ENCODE assay signal across 8 mouse cellular contexts in the genomic region with DNA sequence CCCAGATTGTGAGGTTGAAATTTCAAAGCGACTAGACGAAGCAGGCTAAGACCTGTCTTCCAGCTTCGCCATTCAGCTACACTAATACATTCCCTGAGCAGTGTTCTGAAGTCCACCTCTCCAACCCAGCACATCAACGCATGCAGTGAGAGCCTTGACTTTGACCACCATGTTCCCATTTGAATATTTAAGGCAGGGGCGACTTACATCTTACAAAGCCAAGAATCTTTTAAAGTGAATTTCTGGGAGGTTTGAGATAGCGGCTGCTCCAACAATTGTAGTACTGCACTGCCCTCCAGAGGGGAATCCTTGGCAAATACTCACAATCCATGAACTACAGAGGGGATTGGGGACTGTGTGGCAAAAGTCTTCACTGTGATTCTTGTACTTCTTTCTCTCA.
A peak's percentile ranks its signal among the peaks of the same experiment; 100 is the strongest.
DNase-seq lines count a peak whose midpoint lies in the region; ATAC-seq and TF ChIP-seq lines count a peak whose summit lies in the region.

No protein-coding gene starts in this region.

- WGBS in liver, embryonic 14.5 days (ENCODE audit: insufficient replicate concordance), result 35% methylated on average over 6 of the region's 6 CpGs
- WGBS in liver, embryonic 11.5 days, result 40% methylated on average over 6 of the region's 6 CpGs
- 35% methylated on average over 6 of the region's 6 CpGs for WGBS in cerebellum, adult 2 months
- WGBS in kidney, embryonic 14.5 days, result 39% methylated on average over 6 of the region's 6 CpGs
- WGBS in limb, embryonic 12.5 days, result 25% methylated on average over 6 of the region's 6 CpGs

- H3K4me2 ChIP-seq in liver, embryonic 14.5 days (ENCODE audit: low read depth), result no peak overlapping the region
- no peak overlapping the region for H3K4me2 ChIP-seq in liver, embryonic 11.5 days
- H3K4me2 ChIP-seq in kidney, embryonic 14.5 days (replicated peaks; ENCODE audit: low read depth, low read length), result no peak overlapping the region
- H3K4me2 ChIP-seq in limb, embryonic 12.5 days, result peak overlapping the region; percentile 35

- TF ChIP-seq POLR2A in cerebellum, adult 2 months (IDR thresholded peaks at IDR 0.05; ENCODE audit: borderline replicate concordance, insufficient read depth, low read length), result no peak

- no peaks in the 10 kb centered on the region for H3K9me3 ChIP-seq in liver, embryonic 14.5 days (ENCODE audit: control insufficient read depth, low read length)
- no peaks in the 10 kb centered on the region for H3K9me3 ChIP-seq in liver, embryonic 11.5 days (ENCODE audit: control insufficient read depth, low read length)
- H3K9me3 ChIP-seq in kidney, embryonic 14.5 days (ENCODE audit: control insufficient read depth, low read length), result no peaks in the 10 kb centered on the region
- no peaks in the 10 kb centered on the region for H3K9me3 ChIP-seq in limb, embryonic 12.5 days

- ATAC-seq in liver, embryonic 14.5 days (ENCODE audit: insufficient read depth), result no peak
- ATAC-seq in liver, embryonic 11.5 days (replicated peaks; ENCODE audit: low FRiP score), result no peak
- peak; percentile 57; the same call in 1 of the 2 replicates for ATAC-seq in kidney, embryonic 14.5 days (ENCODE audit: low FRiP score, low TSS enrichment)
- ATAC-seq in limb, embryonic 12.5 days (ENCODE audit: insufficient number of reproducible peaks, insufficient read depth, low FRiP score, low TSS enrichment, low read depth), result 0 out of 2 replicates have a peak, but pooled peaks have one; percentile 43

- H3K9ac ChIP-seq in liver, embryonic 14.5 days (replicated peaks), result no peak overlapping the region
- no peak overlapping the region for H3K9ac ChIP-seq in liver, embryonic 11.5 days (ENCODE audit: low read depth, low read length)
- H3K9ac ChIP-seq in kidney, embryonic 14.5 days (ENCODE audit: low read depth, low read length), result no peak overlapping the region
- no peak overlapping the region for H3K9ac ChIP-seq in limb, embryonic 12.5 days (replicated peaks)

- H3K4me3 ChIP-seq in liver, embryonic 14.5 days (ENCODE audit: insufficient read depth in 1 of 2, low read depth in 2 of 2, low read length in 2 of 2), result no peak overlapping the region
- no peak overlapping the region for H3K4me3 ChIP-seq in liver, embryonic 11.5 days (ENCODE audit: low read depth, low read length)
- H3K4me3 ChIP-seq in cerebellum, adult 2 months (replicated peaks; ENCODE audit: insufficient read depth, low read depth, low read length), result no peak overlapping the region
- no peak overlapping the region for H3K4me3 ChIP-seq in kidney, embryonic 14.5 days (ENCODE audit: low read length)
- H3K4me3 ChIP-seq in limb, embryonic 12.5 days (replicated peaks), result no peak overlapping the region

- DNase-seq in liver, embryonic 14.5 days (ENCODE audit: low read depth in 3 of 3, low spot score in 3 of 3), result no peak
- DNase-seq in liver, embryonic 11.5 days (ENCODE audit: low spot score), result no peak
- peak; percentile 15 to 29 for DNase-seq in cerebellum, adult 2 months
- DNase-seq in forelimb bud, embryonic 11.5 days (ENCODE audit: low read depth, low spot score), result peak; percentile 68
- DNase-seq in retina, postnatal 1 day, result peak; percentile 73
- DNase-seq in spleen, adult 12 weeks (ENCODE audit: low spot score), result no peak

- H3K27ac ChIP-seq in liver, embryonic 14.5 days, result no peak overlapping the region
- H3K27ac ChIP-seq in liver, embryonic 11.5 days (ENCODE audit: low read depth, low read length), result no peak overlapping the region
- H3K27ac ChIP-seq in cerebellum, adult 2 months (ENCODE audit: insufficient read depth, low read length), result no peak overlapping the region
- H3K27ac ChIP-seq in kidney, embryonic 14.5 days (ENCODE audit: low read depth, low read length), result no peak overlapping the region
- no peak overlapping the region for H3K27ac ChIP-seq in limb, embryonic 12.5 days

- no peak for TF ChIP-seq EP300 in liver, embryonic 14.5 days (IDR thresholded peaks at IDR 0.05; ENCODE audit: low read depth)

- H3K36me3 ChIP-seq in liver, embryonic 14.5 days (replicated peaks; ENCODE audit: control insufficient read depth, insufficient read depth, low read depth), result no peaks in the 10 kb centered on the region
- no peaks in the 10 kb centered on the region for H3K36me3 ChIP-seq in liver, embryonic 11.5 days (ENCODE audit: control insufficient read depth, insufficient read depth, low read length)
- H3K36me3 ChIP-seq in kidney, embryonic 14.5 days (ENCODE audit: control insufficient read depth, insufficient read depth, low read length), result no peaks in the 10 kb centered on the region
- H3K36me3 ChIP-seq in limb, embryonic 12.5 days, result no peaks in the 10 kb centered on the region

- H3K27me3 ChIP-seq in liver, embryonic 14.5 days (ENCODE audit: control insufficient read depth, insufficient read depth, low read length), result no peaks in the 10 kb centered on the region
- H3K27me3 ChIP-seq in liver, embryonic 11.5 days (replicated peaks; ENCODE audit: control insufficient read depth, insufficient read depth, low read length), result no peaks in the 10 kb centered on the region
- no peaks in the 10 kb centered on the region for H3K27me3 ChIP-seq in cerebellum, adult 2 months (ENCODE audit: control insufficient read depth, insufficient read depth, low read length)
- H3K27me3 ChIP-seq in kidney, embryonic 14.5 days (ENCODE audit: control insufficient read depth, insufficient read depth, low read length), result no peaks in the 10 kb centered on the region
- 0 out of 2 replicates have a peak, but pooled peaks cover 4% of the 10 kb centered on the region for H3K27me3 ChIP-seq in limb, embryonic 12.5 days

- 0 out of 2 replicates have a peak, but pooled peaks have one; percentile 12 for TF ChIP-seq CTCF in liver, embryonic 14.5 days (IDR thresholded peaks at IDR 0.05; ENCODE audit: low read depth)
- TF ChIP-seq CTCF in cerebellum, adult 2 months (IDR thresholded peaks at IDR 0.05; ENCODE audit: borderline replicate concordance, insufficient read depth, low read depth, low read length), result peak; percentile 46

- H3K4me1 ChIP-seq in liver, embryonic 14.5 days (replicated peaks; ENCODE audit: control insufficient read depth in 2 of 2, insufficient read depth in 2 of 2, low read length in 1 of 2), result no peaks in the 10 kb centered on the region
- no peaks in the 10 kb centered on the region for H3K4me1 ChIP-seq in liver, embryonic 11.5 days (replicated peaks; ENCODE audit: control insufficient read depth, insufficient read depth, low read length)
- no peaks in the 10 kb centered on the region for H3K4me1 ChIP-seq in cerebellum, adult 2 months (ENCODE audit: control insufficient read depth, insufficient read depth, low read length)
- H3K4me1 ChIP-seq in kidney, embryonic 14.5 days (ENCODE audit: control insufficient read depth, insufficient read depth, low read length), result no peaks in the 10 kb centered on the region
- H3K4me1 ChIP-seq in limb, embryonic 12.5 days (replicated peaks), result peaks cover 29% of the 10 kb centered on the region

Comparison
In these comparisons a context has a peak if more than half of its experiments do, and no peak if none do; other contexts are left out.
1. ATAC-seq: peak in kidney, embryonic 14.5 days (single experiment) and limb, embryonic 12.5 days (single experiment); none in liver, embryonic 14.5 days (single experiment) and liver, embryonic 11.5 days (single experiment).
2. DNase-seq: peak in cerebellum, adult 2 months (2 of 2), forelimb bud, embryonic 11.5 days (single experiment) and retina, postnatal 1 day (single experiment); none in liver, embryonic 14.5 days (0 of 3), liver, embryonic 11.5 days (single experiment) and spleen, adult 12 weeks (single experiment).